Mouse (Mus musculus): ENCODE measurements at regions not wholly inside any gene's neighbourhood (a gene's known extent, or its start where the extent isn't known, plus 50 kb on each side); places are given as distances from the start of the nearest gene placed in this dataset.
"Not testable (repeated sequence)": the region's sequence is repeated elsewhere in the genome, so short reads cannot be mapped to it uniquely, and the experiment has no call there.

GRCm38 (mm10) chr5:142281997-142282396, 119.3 kb upstream of the Foxk1 start:
- DNase-seq (ENCODE audit: low read depth, low spot score), result no peak

- no peak for DNase-seq (ENCODE audit: low read depth, low spot score)
Measured at GRCm38 (mm10) chr5:142287981-142288380, 113.3 kb upstream of the Foxk1 start.

GRCm38 (mm10) chr5:142291451-142291850, 109.8 kb upstream of the Foxk1 start:
- DNase-seq (ENCODE audit: low read depth, low spot score), result no peak

GRCm38 (mm10) chr5:142296401-142296800, 104.9 kb upstream of the Foxk1 start:
- DNase-seq (ENCODE audit: low read depth, low spot score), result not testable (repeated sequence)

- DNase-seq (ENCODE audit: low read depth, low spot score), result no peak
Measured at GRCm38 (mm10) chr5:142299621-142300020, 101.7 kb upstream of the Foxk1 start.

GRCm38 (mm10) chr5:142308511-142308910, 92.8 kb upstream of the Foxk1 start:
- DNase-seq (ENCODE audit: low read depth, low spot score), result no peak

GRCm38 (mm10) chr5:142313944-142314343, 87.4 kb upstream of the Foxk1 start:
- DNase-seq (ENCODE audit: low read depth, low spot score), result no peak

GRCm38 (mm10) chr5:142314466-142314865, 86.8 kb upstream of the Foxk1 start:
- DNase-seq (ENCODE audit: low read depth, low spot score), result no peak

GRCm38 (mm10) chr5:142319268-142319667, 82.0 kb upstream of the Foxk1 start:
- peak; percentile 54 for DNase-seq (ENCODE audit: low read depth, low spot score)

GRCm38 (mm10) chr5:142321316-142321715, 80.0 kb upstream of the Foxk1 start:
- DNase-seq (ENCODE audit: low read depth, low spot score), result no peak

- DNase-seq (ENCODE audit: low read depth, low spot score), result no peak
Measured at GRCm38 (mm10) chr5:142324928-142325327, 76.4 kb upstream of the Foxk1 start.

GRCm38 (mm10) chr5:142325560-142325959, 75.7 kb upstream of the Foxk1 start:
- DNase-seq (ENCODE audit: low read depth, low spot score), result no peak

GRCm38 (mm10) chr5:142327261-142327660, 74.0 kb upstream of the Foxk1 start:
- DNase-seq (ENCODE audit: low read depth, low spot score), result peak; percentile 37

- DNase-seq (ENCODE audit: low read depth, low spot score), result no peak
Measured at GRCm38 (mm10) chr5:142329724-142330520, 71.4 kb upstream of the Foxk1 start.

- DNase-seq (ENCODE audit: low read depth, low spot score), result no peak
Measured at GRCm38 (mm10) chr5:142332744-142333143, 68.6 kb upstream of the Foxk1 start.

- no peak for DNase-seq (ENCODE audit: low read depth, low spot score)
Measured at GRCm38 (mm10) chr5:142337436-142337835, 63.9 kb upstream of the Foxk1 start.

- DNase-seq (ENCODE audit: low read depth, low spot score), result no peak
Measured at GRCm38 (mm10) chr5:142338051-142338450, 63.2 kb upstream of the Foxk1 start.

- no peak for DNase-seq (ENCODE audit: low read depth, low spot score)
Measured at GRCm38 (mm10) chr5:142340205-142341025, 60.9 kb upstream of the Foxk1 start.

GRCm38 (mm10) chr5:142341026-142341432, 60.3 kb upstream of the Foxk1 start:
- no peak for DNase-seq (ENCODE audit: low read depth, low spot score)

GRCm38 (mm10) chr5:142346454-142346853, 54.8 kb upstream of the Foxk1 start:
- no peak for DNase-seq (ENCODE audit: low read depth, low spot score)

GRCm38 (mm10) chr5:142350574-142350973, 50.7 kb upstream of the Foxk1 start:
- no peak for DNase-seq (ENCODE audit: low read depth, low spot score)

Measured in CD4-positive helper T cell, adult 2 months (primary cell).